Mouse (Mus musculus): ENCODE results near the gene Tnks1bp1.

GRCm38 (mm10) chr2:85043623-85044022 is 4.2 kb upstream of the Tnks1bp1 start:
- no peak for TF ChIP-seq CTCF (IDR thresholded peaks at IDR 0.05; ENCODE audit: extremely low read depth, insufficient read length, insufficient replicate concordance, low read depth, low read length)
- no peak for TF ChIP-seq POLR2A (IDR thresholded peaks at IDR 0.05; ENCODE audit: low read depth, low read length)
